Mouse (Mus musculus) embryo, embryonic 11.5 days (tissue): Measurements from ENCODE around the gene Cacna1e.

Experiments
- DNase-seq: peaks from one replicate; pipeline ENCODE4 v3.0.0-alpha.2; 2012; ENCODE audit warnings: low read depth, low spot score

The Cacna1e gene

GRCm38 (mm10) chr1:154884275-154885206 lies at the start of gene Cacna1e:
Gene Cacna1e (minus strand): TSS chr1:154884501.
- DNase-seq = no peak

GRCm38 (mm10) chr1:154918406-154918805 lies 34.1 kb upstream of the Cacna1e start:
- DNase-seq = no peak

- no peak for DNase-seq
These were observed 33.1 kb upstream of the Cacna1e start for GRCm38 (mm10) chr1:154917438-154917837.

- no peak for DNase-seq
These were observed 25.3 kb upstream of the Cacna1e start for GRCm38 (mm10) chr1:154909554-154909953.

- DNase-seq = no peak
These were observed 13.1 kb upstream of the Cacna1e start for GRCm38 (mm10) chr1:154897390-154897789.

- no peak for DNase-seq
These were observed 5.9 kb upstream of the Cacna1e start for GRCm38 (mm10) chr1:154890244-154890643.

- DNase-seq = no peak
These were observed 4.2 kb upstream of the Cacna1e start for GRCm38 (mm10) chr1:154888495-154888894.

GRCm38 (mm10) chr1:154888018-154888417 lies 3.7 kb upstream of the Cacna1e start:
- DNase-seq = no peak

GRCm38 (mm10) chr1:154887546-154887945 lies 3.2 kb upstream of the Cacna1e start:
- no peak for DNase-seq

GRCm38 (mm10) chr1:154886611-154887010 lies 2.3 kb upstream of the Cacna1e start:
- DNase-seq = no peak

GRCm38 (mm10) chr1:154885207-154885548 lies 877 bp upstream of the Cacna1e start:
- no peak for DNase-seq

- no peak for DNase-seq
These were observed 607 bp downstream of the Cacna1e start for GRCm38 (mm10) chr1:154883596-154884191.

GRCm38 (mm10) chr1:154865981-154866380 lies 18.3 kb downstream of the Cacna1e start:
- no peak for DNase-seq

GRCm38 (mm10) chr1:154861416-154861815 lies 22.9 kb downstream of the Cacna1e start:
- no peak for DNase-seq

GRCm38 (mm10) chr1:154854564-154854963 lies 29.7 kb downstream of the Cacna1e start:
- DNase-seq = no peak

GRCm38 (mm10) chr1:154850515-154851287 lies 33.6 kb downstream of the Cacna1e start:
- no peak for DNase-seq

GRCm38 (mm10) chr1:154848683-154849579 lies 35.4 kb downstream of the Cacna1e start:
- DNase-seq = no peak

GRCm38 (mm10) chr1:154846900-154847299 lies 37.4 kb downstream of the Cacna1e start:
- no peak for DNase-seq

GRCm38 (mm10) chr1:154843427-154843826 lies 40.9 kb downstream of the Cacna1e start:
- no peak for DNase-seq

GRCm38 (mm10) chr1:154842336-154842735 lies 42.0 kb downstream of the Cacna1e start:
- DNase-seq = no peak

GRCm38 (mm10) chr1:154841057-154841630 lies 43.2 kb downstream of the Cacna1e start:
- DNase-seq = no peak
